Mouse (Mus musculus) 416B (cell line): ENCODE measurements around the gene Ankrd61.

ENCODE experiments used
- DNase-seq: peaks from one replicate; pipeline ENCODE4 v3.0.0; 2011; ENCODE audit warnings: low read depth

The Ankrd61 gene

DNA sequence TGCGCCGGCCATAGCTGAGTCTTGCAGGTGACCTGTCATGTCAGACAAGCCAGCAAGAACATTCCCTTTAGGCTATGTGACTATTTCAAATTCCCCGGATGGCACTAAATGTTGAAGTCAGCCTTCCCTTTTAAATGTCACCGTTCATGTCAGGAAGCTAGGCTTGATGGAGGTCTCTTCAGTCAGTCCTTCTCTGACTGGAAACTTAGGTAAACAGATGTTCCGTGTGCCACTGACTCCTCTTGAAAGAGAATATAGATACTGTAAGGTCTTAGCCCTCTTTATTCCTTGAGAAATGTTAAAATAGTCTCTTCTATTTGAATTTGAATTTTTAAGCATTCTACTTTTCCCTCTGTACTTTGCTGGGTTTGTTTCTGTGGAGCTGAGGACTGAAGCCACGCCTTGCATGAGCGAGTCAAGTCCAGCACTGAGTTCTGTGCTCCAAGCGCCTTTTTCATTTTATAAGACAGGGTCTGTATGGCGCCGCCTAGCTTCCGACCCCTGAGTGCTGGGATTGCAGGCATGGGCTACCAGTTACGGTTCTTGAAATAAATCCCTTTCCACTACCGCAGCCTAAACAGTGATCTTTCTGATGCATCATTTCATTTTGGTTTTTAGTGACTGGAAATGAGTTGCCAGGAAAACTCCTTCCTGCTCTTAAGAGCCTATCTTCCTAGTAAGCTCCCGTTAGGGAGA lies at the start of gene Ankrd61:
TSS of gene Ankrd61 (minus strand) at position 51 of the 696 bp plus-strand sequence.
- no peak for DNase-seq

DNA sequence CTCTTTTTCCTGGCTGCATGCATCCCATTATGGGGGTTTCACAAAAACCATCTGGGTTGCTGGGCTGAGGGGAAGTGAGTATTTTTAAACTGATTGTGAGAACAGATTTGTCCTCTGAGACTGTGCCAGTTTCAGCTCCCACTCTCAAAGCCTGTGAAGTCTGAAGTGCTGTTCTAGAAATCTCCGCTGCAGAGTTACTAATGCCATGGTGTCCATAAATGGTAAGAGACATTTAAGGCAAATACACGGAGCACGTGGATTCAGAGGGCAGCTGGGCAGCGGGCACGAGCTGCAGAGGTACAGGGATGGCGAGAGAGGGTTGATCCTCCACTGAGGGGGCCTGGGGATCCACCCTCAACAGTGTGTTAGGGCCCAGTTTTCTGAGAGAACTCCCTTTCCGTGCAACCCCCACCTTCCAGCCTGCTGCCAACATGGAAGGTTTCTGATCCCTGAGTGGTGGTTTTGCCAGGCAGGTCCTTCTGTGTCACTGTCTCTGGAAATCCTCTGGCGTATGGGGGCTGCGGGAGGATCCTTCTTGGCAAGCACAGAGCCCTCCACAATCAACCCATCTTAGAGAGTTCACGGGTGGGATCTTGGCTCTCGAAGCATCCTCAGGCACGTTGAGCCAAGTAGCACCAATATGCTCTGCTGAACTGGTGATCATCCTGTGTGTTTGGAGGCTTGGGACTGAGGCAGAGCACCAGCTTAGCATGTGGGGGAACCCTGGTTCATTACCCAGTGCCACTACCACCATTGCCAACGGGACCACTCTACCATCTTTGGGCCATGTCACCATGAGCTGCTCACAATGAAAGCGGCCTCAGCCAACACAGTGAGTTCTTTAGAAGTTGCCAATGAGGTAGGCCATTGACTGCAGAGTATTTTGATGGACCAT lies 46.0 kb upstream of the Ankrd61 start:
- no peak for DNase-seq

DNA sequence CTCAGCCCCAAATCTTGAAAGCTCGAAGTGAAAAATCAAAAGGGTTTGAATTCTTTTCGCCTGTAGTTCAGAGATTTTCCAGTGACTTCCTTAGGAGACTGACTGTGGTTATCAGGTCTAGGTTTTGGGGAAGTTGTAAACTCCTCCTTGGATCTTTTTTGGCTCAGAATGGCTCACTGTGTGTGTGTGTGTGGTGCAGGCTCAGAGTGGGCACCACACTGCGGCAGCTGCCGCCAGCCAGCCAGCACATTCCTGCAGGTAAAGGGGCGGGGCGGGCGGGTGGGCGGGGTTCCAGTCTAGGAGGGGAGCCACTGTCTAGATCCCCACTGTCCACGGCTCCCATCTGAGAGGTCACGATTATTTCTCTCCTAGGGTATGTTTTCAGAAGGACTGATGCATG lies 44.1 kb upstream of the Ankrd61 start:
- no peak for DNase-seq

DNA sequence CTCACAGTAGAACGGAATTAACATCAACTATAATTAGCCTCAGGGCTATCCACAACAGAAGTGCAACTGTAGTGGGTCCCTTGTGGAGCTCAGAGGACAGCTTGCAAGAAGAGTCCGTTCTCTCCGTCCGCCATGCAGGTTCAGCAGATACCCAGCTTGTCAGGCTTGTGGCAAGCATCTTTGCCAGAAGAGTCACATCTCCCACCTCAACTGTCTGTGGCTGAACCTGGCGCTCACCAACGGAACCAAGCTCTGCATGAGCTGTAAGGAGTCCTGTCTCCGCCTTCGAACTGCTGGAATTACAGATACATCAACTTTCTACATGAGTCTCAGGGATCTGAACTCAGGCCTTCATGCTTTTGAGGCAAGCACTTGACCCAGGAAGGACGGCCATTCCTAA lies 38.7 kb upstream of the Ankrd61 start:
- no peak for DNase-seq

DNA sequence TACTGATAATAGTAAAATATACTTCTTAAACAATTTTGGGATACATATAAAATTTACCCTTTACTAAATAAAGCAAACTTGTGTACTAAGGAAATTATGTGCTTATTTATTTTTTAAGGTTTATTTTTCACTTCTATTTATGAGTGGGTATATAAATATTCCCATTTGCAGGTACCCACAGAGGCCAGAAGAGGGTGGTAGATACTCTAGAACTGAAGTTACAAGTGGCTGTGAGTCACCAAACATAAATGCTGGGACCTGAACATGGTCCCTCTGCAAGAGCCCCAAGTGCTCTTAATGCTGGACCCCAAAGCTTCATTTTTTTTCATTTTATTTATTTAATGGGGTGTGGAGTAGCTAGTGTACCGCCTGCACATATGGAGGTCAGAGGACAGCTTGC lies 36.4 kb upstream of the Ankrd61 start:
- peak; percentile 53 for DNase-seq

DNA sequence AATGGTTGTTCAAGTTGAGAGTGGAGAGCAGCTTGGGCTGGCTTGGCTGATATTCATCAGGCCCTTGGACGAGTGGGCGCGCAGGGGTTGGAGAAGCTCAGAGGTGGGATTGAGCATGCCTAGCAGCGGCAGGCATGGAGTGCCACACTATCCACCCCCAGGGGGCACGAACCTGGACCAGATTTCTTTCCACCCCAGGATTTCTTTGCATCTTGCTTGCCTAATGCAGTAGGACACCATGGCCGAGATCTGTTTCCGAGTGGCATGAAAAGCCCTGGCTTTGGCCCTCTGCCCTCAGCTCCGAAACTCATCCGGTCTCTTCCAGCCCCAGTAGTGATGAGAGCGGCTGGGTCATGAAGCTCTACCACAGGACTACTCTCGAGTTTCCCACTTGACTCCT lies 35.9 kb upstream of the Ankrd61 start:
- DNase-seq: no peak

DNA sequence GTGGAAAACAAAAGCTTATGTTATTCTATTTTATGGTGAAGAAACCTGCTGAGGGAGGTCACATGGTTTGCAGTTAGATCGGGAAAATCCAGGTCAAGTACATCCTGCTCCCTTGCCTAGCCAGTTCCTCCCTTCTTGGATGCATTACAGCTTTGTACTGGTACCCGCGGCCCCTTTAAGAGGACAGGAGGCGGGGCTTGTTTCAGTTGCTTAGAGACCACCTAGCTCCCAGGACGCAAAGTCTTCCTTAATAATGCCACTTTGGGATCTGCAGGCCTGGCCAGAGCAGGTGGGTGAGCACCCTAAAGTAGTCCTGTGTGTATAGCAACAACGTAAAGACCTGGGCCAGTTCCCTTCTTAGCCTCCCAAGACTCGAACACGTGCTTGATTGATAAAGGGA lies 35.3 kb upstream of the Ankrd61 start, which contains the start of gene Rsph10b:
TSS of gene Rsph10b (plus strand) at position 205 of the 400 bp plus-strand sequence.
- DNase-seq: no peak

DNA sequence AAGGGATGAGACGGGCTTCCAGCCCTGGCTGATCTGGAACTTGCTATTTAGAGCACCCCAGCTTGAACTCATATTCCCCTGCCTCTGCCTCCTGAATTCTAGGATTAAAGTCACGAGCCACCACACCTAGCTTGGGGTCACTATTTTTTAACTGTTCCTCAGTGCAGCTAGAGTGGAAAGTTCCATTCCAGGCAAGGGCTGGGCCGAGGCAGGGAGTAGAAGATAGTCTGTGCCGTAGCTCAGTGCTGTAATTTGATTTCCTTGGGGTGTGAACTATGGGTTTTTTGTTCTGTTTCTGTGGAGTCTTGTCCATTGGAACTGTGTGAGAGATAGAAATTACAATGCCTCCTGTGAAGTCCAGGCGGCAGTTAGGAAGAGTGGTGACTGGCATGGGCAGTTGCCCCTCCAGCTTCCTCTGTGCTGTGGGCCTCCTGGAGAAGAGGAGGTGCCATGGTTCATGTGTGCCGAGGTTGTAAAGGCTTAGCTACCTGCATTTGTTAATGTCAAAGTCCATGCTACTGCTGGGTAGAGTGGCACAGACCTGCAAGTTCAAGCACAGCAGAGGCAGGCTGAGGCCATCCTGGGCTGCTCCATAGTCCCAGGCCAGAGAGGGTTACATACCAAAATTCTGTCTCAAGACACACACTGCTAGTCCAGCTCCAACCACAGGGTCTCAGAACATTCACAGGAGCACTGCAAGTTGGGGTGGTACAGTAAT lies 34.5 kb upstream of the Ankrd61 start:
- DNase-seq: no peak

DNA sequence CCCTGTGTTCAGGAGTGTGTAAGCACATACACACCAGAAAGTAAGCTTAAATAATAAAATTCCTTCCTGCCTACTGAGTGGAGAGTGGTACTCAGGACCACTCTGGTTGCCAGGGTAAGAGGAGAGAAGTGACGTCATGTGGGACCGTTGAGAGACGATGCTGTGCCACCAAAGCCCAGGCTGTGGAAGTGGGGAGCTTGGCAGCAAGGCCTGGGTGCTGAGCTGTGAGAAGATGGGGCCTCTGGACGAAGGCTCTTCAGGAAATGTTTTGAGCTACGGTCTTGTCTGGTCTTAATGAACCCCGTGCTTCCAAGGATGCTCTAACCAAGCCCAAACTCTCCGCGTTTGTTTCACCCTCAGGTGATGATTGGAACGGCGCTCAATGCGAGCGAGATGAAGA lies 33.2 kb upstream of the Ankrd61 start:
- no peak for DNase-seq

DNA sequence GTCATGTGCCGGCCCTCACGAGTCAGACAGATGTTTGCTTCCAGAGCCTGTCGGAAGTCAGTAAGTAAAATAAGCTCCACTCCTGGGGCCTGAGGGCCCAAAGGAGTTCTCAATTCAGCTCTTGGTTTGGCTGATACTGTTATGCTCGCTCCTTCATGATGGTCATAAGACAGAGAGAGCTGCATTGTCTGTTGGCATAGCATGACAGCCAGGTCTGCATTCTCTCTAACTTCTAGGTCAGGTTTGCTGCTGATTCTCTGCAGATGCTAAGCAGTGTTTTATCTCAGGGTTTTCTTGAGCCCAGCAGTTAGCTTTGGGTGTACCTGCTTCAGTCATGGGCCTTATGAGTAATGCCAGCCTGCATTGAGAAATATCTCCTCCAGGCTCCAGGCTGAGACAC lies 31.8 kb upstream of the Ankrd61 start:
- no peak for DNase-seq

DNA sequence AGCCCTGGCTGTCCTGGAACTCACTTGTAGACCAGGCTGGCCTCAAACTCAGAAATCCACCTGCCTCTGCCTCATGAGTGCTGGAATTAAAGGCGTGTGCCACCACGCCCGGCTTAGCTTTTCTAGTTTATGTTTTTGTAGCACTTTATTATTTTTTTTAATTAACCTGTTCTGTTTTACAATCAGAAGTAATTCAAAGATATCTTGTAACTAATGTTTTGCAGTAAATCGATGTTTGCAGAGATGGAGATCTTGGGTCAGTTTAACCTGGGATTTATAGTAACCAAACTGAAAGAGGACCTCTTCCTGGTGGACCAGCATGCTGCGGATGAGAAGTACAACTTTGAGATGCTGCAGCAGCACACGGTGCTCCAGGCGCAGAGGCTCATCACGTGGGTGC lies 30.4 kb upstream of the Ankrd61 start, which contains the start of gene Gm42421:
TSS of gene Gm42421 (plus strand) at position 301 of the 400 bp plus-strand sequence.
- no peak for DNase-seq

DNA sequence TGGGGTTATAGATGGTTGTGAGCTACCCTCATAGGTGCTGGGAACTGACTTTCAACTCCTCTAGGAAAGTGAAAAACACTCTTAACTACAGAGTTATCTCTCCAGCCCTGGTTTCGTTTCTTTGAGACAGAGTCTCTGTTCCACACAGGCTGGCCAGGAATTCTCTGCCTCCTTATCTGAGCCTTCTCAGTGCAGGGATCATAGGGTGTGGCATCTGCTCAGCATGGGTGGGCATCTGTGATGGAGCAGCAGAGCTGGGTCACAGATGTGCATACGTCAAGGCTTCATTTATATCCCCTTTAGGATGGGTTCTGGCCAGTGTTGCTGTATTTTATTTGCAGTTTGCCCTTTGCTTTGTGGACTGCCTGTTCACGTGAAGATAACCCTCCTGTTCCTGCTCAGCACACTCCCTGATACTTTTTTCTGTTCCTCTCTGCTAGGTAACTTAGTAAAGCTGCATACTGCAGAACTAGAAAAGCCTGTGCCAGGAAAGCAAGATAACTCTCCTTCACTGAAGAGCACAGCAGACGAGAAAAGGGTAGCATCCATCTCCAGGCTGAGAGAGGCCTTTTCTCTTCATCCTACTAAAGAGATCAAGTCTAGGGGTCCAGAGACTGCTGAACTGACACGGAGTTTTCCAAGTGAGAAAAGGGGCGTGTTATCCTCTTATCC lies 27.4 kb upstream of the Ankrd61 start:
- DNase-seq: no peak

DNA sequence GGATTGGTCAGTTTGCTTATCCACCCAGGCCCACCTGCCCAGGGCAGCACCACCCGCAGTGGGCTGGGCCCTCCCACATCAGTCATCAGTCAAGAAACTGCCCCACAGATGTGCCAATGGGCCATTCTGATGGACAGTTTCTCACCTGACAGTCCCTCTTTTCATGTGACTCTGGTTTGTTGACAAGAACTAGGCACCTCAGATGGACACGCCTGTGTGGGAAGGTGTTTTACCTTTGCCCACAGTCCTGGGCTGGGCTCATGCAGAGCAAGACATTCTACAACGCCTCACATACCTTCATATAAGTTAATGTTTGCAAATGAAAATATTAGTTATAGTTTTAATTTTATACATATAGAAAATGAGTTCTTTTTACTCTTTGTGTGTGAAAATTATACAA lies 20.6 kb upstream of the Ankrd61 start:
- no peak for DNase-seq

DNA sequence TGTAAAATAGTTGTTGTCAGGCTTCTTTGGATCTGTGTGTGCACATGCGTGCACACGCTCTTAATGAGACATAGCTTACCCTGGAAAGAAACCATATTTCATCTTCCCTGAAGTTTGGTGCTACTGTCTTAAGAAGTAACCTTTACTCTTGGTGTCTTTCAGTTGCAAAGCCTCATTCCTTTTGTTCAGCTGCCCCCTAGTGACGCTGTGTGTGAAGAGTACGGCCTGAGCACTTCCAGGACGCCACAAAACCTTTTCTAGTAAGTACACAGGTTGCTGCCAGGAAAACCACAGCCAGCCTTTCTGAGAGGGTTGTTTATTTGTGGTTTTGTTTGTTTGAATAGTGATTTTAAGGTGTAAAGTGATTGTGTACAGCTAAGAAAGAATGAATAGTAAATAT lies 19.9 kb upstream of the Ankrd61 start:
- DNase-seq: peak; percentile 82

DNA sequence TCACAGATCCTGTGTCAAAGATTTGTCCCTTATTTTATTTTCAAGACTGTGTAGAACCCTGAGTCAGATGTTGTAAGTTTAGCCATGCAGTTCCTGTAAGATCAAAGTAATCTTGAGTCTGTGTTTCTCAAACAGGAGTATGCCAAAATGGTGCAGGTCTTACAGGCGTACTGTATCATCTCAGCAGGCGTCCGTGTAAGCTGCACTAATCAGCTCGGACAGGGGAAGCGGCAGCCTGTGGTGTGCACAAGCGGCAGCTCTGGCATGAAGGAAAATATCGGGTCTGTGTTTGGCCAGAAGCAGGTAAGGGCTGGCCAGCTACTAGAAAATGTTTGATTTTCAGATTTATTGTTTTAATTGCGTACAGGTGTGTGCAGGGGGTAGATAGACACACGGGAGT lies 18.7 kb upstream of the Ankrd61 start:
- no peak for DNase-seq

DNA sequence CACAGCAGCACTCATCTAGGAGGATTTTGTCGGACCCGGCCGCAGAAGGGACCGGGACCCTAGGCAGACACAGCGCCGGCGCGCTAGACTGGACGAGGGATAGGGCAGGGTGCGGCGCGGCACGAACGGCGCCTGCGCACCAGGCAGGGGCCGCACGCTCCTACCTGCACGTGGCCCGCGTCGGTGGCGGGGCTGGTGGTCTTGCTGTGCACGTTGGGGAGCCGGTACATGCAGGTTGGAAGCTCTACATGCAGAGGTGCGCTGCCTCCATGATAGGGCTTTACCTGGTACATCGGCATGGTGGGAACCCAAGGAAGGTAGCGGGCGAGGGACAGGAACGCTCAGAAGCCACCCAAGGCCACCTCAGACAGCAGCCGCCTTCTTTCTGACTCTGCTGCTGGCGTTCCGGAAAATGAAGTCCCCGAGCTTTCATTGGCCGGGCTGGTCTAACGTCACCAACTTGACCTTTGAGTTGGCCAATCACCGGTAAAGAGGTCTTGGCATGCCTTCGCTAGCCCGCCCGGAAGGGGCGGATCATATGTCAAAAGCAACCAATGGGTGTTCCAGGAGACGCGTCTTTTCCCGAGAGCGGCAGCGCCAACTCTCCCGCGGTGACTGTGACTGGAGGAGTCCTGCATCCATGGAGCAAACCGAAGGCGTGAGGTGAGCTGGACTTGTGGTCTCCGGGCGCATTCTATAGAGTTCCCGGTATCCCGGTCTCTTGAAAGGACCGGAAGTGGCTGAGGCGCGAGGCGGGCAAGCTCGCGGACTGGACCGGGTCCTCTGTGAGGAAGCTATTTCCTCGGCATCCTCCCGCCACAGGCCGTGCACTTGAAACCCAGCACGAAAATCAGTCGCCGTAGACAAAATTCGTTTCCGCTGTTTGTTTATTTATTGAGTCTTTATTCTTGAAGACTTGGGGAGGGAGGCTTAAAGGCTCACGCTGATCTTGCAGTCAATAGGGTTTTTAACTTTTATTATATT lies 12.2 kb upstream of the Ankrd61 start, which contains the start of the genes Aimp2 and Pms2:
TSS of gene Aimp2 (minus strand) at position 431 of the 984 bp plus-strand sequence.
TSS of gene Pms2 (plus strand) at position 548 of the 984 bp plus-strand sequence.
- peak; percentile 99 for DNase-seq

DNA sequence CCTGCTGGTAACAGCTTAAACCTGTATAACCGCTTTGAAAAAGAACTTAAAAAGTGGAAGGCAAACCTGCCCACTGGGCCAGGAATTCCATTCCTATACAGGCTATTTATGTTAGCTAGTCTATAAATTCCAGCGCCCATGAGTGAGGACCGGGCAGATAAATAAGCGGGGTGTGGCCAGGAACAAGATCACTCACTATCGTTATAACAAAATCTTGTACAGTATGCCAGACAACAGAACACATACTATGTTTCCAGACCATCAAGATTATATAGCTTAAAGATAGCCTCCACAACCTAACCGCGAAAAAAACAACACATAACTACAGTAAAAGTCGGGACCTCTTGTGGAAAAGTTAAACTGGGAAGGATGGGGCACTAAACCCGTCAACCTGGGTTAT lies 11.4 kb upstream of the Ankrd61 start:
- DNase-seq: no peak

DNA sequence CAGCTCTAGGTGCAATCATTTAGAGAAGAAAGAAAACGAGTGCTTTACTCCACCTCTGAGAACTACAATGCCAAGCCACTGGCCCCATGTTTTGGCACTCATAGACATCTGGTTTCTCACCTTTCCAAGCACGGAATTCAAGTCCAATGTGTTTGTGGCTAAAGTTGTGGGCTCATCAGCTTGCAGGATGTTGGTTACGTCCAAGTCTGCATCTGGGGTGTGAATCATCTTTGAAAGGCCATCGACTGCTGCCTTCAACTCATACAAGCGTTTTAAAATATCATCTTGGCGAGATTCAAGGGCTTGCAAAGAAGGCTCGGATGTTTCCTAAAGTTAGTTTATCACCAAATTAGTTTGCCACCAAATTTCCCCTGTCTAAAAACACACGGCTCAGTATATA lies 8.9 kb upstream of the Ankrd61 start:
- peak; percentile 33 for DNase-seq

DNA sequence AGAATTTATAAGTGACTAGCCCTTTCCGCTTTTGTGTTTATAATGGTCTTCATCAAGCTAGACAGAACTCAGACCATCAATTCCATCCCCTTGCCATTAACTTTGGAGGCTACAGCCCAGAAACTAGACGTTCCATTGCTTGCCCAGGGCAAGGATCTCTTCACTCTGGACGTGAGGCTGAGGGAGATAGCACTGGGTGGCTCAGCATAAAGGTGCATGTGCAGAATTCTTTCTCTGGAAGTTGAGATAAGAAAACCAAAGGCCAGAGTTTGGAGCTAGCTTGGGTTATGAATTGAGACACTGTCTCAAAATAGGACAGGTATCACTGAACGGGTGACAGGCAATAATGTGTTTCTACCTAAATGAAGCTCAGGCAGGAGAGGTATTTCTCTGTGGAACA lies 6.3 kb upstream of the Ankrd61 start:
- DNase-seq: no peak

DNA sequence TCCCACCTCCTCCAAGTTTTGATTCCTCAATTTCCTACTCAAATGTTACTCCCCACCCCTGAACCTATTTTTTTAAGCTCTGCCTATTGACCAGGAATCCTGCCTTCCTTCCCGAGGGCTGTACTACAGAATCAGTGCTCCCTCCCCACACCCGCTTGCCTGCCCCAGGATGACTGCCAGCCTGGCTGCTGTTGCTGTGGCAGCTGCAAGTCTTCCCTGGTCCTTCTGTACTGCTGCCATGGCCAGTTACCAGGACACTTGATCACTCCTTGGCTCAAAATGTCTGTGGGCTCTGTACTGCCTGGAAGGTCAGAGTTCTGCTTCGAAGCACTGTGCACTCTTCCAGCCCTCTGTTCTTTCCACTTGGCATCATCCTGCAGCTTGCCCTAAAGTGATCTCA lies 4.6 kb upstream of the Ankrd61 start:
- DNase-seq: no peak

DNA sequence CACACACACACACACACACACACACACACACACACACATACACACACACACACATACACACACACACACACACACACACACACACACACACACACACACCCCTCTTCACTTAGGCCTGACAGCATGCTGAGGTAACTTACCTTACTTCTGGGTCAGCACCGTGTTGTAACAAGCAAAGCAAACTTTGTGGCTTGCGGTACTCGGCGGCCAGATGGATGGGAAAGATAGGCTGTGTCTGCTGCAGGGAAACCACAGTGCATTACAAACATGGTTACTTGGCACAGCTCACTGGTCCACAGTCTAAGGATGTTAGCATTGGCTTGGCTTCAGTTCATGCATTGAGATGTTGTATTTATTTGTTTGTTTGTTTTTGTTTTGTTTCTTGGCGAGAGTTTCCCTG lies 4.1 kb downstream of the Ankrd61 start:
- peak; percentile 97 for DNase-seq
